Mouse (Mus musculus) liver, adult 2 months (tissue): ENCODE measurements around the gene Trappc1.
A peak's percentile ranks its signal among the peaks of the same experiment; 100 is the strongest.

Source experiments
- CTCF ChIP-seq: fragments of 200-500 bp; IDR thresholded peaks from 2 replicates; pipeline ENCODE4 v1.5.1; 2011; ENCODE audit warnings: low read depth, low read length, control low read depth
- POLR2A ChIP-seq: fragments of 200-500 bp; IDR thresholded peaks from 2 replicates; pipeline ENCODE4 v1.6.1; 2011; ENCODE audit warnings: low read length, control low read depth; ENCODE audit not compliant: insufficient read depth; ENCODE audit errors: extremely low read depth

DNA sequence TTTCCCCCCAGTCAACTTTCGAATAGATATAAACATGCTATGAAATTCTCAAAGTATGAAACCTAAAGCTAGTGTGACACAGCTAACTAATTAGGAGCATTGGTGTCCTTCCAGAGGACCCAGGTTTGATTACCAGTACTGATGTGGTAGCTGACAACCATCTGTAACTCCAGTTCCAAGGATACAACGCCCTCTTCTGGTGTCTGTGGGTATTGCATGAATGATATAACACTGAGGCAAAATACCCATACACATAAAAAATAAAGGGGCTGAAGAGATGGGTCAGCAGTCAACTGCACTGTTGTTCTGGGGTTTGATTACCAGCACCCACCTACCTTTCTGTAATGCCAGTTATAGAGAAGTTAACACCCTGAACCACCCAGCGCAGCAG is 49.0 kb downstream of the Trappc1 start:
- TF ChIP-seq CTCF (peak; percentile 27; the same call in 1 of the 2 replicates), POLR2A (no peak)
